Mouse (Mus musculus): Measurements from ENCODE around the gene Hnrnpa1. TPM values are rescaled to one million over a fixed set of nuclear protein-coding genes. Genes with fewer than 3 reads are reported as not detected.
A peak's percentile ranks its signal among the peaks of the same experiment; 100 is the strongest.
"Not testable (repeated sequence)": the region's sequence is repeated elsewhere in the genome, so short reads cannot be mapped to it uniquely, and the experiment has no call there.

The Hnrnpa1 gene
- total RNA-seq, 1 experiment from 2014 or later, result 273 TPM

GRCm38 (mm10) chr15:103241071-103242018 lies 1.1 kb downstream of the Hnrnpa1 start:
- DNase-seq, result not testable (repeated sequence)

- DNase-seq, result no peak
Measured at GRCm38 (mm10) chr15:103242885-103243284, 2.7 kb downstream of the Hnrnpa1 start.

DNA sequence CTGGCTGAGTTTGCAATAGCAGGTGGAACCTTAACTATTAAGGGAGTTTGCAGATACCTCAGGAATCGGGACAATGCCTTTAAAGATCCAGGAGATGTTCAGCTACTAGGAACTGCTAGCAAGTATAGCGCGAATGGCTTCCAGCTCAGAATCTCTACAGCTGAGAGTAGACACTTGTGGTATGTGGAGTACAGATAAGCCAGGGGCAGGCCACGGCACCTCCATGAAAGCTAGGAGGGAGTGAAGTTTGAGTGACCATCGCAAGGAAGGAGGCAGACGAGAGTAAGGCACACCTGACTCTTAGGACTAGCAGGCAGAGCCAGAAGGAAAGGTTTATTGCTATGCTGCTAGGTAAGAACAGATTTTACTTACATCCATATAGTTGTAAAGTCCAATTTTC lies 5.4 kb downstream of the Hnrnpa1 start:
- DNase-seq, result no peak

GRCm38 (mm10) chr15:103247078-103247781 lies 7.0 kb downstream of the Hnrnpa1 start:
- DNase-seq, result no peak

GRCm38 (mm10) chr15:103247782-103248400 lies 7.7 kb downstream of the Hnrnpa1 start:
- DNase-seq, result no peak

GRCm38 (mm10) chr15:103248401-103249313 lies 8.4 kb downstream of the Hnrnpa1 start:
- peak; percentile 31 for DNase-seq

DNA sequence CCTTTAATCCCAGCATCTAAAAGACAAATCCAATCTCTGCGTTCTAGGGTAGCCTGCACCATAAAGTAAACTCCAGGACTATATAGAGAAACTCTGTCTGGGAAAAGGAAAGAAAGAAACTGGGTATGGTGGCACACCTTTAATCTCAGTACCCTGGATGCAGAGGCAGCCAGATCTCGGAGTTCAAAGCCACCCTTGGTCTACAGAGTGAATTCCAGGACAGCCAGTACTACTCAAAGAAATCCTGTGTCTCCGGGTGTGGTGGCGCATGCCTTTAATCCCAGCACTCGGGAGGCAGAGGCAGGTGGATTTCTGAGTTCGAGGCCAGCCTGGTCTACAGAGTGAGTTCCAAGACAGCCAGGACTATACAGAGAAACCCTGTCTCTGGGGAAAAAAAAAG lies 9.3 kb downstream of the Hnrnpa1 start:
- not testable (repeated sequence) for DNase-seq

GRCm38 (mm10) chr15:103250195-103250740 lies 10.0 kb downstream of the Hnrnpa1 start:
- DNase-seq, result peak; percentile 87

DNA sequence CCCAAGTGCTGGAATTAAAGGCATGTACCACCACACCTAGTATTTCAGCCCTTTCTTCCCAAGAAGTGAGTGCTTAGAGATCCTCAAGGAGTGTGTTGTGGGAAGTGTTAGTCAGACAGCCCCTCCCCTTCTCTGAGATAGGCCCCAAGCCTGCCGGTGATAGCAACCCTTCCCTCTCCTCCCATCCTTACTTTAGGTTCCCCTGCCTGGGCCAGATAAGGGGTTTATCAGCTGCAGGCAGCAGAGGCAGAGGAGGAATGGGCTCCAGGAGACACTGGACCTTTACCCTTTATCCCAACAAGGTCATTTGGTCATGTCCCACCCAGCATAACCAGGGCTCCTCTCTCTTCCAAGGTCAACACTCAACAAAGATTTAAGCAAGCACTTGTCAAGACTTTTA lies 11.4 kb downstream of the Hnrnpa1 start:
- DNase-seq, result no peak

DNA sequence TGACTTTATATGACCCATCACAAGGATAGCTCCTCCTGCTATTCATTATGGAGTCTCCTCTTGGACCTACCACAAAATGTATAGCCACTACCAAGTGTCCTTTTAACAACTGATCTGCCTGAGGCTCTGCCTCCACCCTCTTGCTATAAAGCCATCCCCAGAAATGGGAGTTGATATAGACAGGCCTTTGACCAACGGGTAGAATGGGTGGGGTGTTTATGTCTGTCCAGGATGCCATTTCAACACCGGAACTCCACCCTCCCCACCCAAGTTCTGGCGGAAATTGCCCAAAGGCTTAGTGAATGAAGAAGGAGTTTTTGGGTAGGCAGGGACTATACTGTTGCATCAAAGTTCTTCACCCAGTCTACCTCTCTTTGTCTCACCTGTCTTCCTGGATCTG lies 12.4 kb downstream of the Hnrnpa1 start:
- DNase-seq, result no peak

GRCm38 (mm10) chr15:103253352-103253751 lies 13.1 kb downstream of the Hnrnpa1 start:
- no peak for DNase-seq

- DNase-seq, result peak; percentile 53
Measured at GRCm38 (mm10) chr15:103255169-103255568, 14.9 kb downstream of the Hnrnpa1 start.

- DNase-seq, result no peak
Measured at GRCm38 (mm10) chr15:103256210-103256986, 16.2 kb downstream of the Hnrnpa1 start.

DNA sequence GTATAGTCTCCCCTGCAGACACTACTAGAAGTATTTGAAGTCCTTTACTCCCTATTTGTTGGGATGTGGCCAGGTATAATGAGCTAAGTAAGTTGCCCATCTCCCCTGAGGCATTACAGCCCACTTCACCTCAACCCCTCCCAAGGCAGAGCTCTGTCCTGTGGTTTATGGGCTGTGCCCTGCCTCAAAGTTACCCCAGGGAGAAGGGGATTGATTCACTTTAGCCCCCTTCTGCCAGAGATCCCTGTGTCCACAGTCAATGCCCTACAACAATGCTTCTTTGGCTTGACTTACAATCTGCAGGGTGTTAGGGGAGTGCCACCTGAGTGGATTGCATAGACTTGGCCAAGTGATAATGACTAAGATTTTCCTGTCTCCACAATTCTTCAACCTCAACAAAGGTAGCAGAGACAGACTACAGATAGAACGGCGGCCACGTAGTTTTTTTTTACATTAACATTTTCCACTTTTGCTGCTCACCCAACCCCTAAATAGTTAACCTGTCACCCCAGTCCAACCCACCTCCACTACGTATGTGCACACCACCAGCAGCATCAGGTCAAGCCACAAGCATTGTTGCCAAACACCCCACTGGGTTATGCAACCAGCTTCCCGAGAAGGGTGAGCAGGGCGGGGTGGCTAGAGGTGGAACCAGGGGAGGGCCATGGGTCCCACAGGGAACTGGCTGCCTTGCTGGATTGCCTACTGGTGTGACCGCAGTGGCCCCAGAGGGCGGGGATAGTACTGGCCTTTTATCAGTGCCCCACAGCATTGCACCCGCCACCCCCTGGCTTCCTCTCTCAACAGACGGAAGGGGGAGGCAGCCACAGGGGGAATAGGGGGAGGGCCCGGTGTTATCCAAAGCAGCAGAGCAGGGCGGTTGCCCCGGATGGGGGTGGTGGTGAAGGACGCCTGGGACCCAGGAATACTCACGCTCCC lies 17.8 kb downstream of the Hnrnpa1 start, which contains the start of gene Nfe2:
Gene Nfe2 (minus strand): TSS at position 614 of the 939 bp plus-strand sequence.
- DNase-seq, result peak; percentile 88

GRCm38 (mm10) chr15:103259162-103259561 lies 18.9 kb downstream of the Hnrnpa1 start:
- DNase-seq, result no peak

DNA sequence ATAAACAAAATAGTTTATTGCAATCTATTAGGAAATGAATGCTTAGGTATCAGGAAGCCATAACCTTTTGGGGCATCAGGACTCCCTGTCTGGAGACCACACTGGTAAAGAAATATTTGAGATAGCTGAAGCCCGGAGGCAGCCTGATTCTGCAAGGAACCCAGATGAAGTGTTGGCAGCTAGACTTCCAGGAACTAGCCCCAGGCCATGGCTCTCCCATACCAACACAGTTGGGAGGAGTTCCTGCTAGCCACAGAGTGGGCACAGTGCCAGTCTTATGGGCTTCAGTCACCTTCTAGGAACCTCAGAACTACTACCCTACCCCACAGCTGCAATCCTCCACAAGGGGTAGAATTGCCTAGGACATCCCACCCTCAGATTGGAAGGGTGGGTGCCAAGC lies 19.8 kb downstream of the Hnrnpa1 start:
- DNase-seq, result no peak

- no peak for DNase-seq
Measured at GRCm38 (mm10) chr15:103264794-103265193, 24.6 kb downstream of the Hnrnpa1 start.

GRCm38 (mm10) chr15:103268903-103269302 lies 28.7 kb downstream of the Hnrnpa1 start:
- DNase-seq, result no peak

All from adrenal gland, postnatal 14 days (tissue).